Mouse (Mus musculus) frontal cortex, postnatal 14 days (tissue): Measurements from ENCODE around the gene Nagk.
A peak's percentile ranks its signal among the peaks of the same experiment; 100 is the strongest.
"Not testable (repeated sequence)": the region's sequence is repeated elsewhere in the genome, so short reads cannot be mapped to it uniquely, and the experiment has no call there.

Experiments used
- DNase-seq, 2 experiments: peaks; one replicate each; pipeline ENCODE4 v3.0.0; 2022; ENCODE audit warnings: low spot score in 2 of 2

The Nagk gene

DNA sequence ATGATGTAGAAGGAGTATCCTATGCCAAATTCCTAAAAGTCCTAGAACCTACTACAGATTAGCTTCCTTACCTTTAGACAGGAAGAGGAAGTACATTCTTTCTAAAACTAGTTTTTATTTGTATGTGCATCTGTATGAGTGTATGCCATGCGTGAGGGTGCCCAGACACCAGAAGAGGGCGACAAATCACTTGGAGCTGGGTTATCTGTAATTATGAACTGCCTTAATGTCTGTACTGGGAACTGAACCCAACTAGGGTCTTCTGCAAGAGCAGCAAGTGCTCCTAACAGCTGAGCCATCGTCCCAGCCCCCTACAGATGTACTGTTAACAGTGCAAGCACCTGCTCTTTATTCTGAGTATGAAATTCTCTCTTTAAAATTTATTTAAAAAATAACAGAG, 21.0 kb downstream of the Nagk start:
- no peak for DNase-seq

DNA sequence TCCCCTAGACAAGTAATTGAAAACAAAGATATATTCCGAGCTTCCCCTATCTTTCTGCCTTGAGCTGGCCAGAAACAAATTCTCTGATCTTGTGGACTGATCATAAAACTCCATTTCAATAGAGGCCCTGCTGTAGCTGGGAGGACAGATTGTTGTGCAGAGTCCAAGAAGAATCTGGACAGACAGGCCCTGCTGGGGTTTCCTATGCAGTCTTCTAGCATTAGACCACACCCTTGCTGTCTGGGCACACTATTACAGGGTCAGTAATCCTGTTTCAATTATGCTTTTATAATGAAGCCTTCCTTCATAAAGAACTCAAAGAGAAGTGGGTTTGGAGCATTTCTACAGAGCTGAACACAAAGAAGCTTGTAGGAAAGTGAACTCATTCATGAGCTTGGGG, 24.2 kb downstream of the Nagk start:
- no peak for DNase-seq

DNA sequence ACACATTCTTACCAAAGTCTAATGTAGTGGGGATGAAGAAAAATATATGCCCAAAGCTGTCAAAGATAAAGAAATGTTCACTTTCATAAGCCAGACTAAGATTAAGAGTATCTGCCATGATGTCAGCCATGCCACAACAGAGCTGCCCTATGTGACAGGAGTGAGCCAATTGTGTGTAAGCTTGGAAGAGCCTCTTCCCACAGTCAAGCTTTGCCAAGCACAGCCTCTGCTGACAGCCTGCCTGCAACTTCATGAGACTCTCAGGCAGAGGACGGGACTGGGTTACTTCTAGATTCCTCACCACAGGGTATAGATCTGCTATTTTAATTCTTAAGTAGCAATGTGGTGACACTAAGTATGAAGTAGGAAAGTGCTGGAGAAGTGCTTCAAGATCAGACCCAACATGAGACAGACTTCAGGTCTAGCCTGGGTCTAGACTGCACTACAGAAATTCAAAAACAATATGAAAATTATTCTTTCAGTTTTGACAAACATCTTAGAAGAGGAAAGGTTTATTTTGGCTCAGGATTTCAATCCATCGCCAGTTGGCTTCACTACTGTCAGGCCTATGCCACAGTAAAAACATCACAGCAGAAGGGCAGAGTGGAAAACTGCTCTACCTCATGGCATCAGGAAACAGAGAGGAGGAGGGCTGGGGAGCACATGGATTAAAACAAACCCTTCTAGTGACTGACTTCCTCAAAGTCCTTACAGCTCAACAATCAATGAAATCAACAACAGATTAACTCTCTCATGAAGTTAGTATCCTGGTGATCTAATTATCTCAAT, 26.1 kb downstream of the Nagk start:
- no peak for DNase-seq

DNA sequence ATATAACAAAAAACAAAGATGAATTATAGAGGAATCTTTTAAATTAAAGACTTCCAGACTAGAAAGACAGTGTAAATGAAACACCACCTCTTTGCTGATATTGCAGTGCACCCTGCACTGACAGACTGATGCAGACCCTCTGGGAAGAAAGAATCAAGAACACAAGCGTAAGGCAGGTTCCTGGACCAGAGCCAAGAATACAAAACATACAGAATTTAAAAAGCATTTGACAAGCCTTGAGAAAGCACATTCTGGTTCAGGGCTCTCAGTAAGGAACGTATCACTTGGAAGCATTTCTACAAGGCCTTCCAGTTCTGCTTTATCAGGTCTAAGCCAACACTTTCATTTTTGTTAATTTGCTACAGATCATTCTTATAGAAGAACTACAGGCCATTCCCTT, 27.1 kb downstream of the Nagk start:
- DNase-seq = no peak

DNA sequence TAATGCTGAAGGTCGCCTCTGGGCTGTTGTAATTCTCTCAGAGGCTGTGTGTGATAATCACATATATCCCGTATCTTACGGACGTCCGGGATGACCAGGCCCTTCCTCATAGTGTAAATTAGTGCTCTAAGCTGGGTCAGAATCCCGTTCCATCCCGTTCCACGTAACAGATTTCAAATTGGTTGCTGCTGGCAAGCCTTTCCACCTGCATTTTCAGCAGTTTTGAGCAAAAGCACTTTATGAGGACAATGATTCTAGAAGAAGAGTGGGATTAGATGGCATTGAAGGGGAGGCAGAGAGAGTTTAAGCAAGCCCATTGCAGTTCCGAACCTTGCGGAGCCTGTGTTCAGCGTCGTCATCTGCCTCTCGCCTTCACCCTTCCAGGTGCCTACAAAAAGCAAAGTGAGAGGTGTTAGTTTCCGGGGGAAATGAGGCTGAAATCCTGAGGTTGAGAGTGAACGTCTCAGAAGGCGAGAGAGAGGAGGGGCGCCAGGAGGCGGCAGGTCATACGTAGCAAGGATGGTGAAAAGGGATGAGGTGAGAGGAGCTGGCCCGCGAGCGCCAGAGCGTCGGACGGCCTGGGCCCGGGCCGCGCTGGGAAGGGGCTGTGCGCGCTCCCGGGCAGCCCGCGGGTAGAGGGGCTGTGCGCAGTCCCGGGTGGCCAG, 36.3 kb downstream of the Nagk start:
- DNase-seq = peak in 1 of 2 experiments; percentile 15

DNA sequence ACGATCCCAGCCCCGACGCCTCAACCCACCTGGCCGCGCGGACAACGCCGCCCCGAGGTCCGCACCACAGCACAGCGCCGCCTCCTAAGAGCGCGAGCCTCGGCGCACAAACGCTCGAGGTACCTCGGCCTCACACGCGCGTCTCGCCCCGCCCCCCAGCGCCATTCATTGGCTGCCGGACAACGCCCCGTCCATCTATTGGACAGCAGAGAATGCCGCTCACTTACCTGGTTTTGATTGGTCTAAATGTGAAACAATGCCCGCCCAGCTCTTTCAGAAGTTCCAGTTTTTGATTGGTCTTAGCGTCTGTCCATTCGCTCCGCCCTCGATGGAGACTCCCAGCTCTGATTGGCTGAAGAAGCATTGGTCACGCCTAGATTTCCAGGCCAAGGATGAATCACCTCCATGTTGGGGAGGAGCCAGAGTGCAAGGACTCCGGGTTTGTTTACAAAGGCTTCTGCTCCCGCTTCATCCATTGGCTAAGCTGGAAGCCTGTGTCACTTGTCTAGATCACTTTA, 36.9 kb downstream of the Nagk start, which contains the start of gene Paip2b:
Gene Paip2b, minus strand, starts transcription at position 136 of the 518 bp plus-strand sequence.
- DNase-seq = peak; percentile 99

DNA sequence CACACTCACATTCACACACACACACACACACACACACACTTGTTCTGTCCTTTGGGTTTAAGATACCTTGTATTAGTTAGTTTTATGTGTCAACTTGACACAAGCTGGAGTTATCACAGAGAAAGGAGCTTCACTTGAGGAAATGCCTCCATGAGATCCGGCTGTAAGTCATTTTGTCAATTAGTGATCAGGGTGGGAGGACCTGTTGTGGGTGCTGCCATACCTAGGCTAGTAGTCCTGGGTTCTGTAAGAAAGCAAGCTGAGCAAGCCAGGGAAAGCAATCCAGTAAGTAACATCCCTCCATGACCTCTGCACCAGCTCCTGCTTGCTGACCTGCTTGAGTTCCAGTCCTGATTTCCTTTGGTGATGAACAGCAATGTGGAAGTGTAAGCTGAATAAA, 37.6 kb downstream of the Nagk start:
- DNase-seq = not testable (repeated sequence)

DNA sequence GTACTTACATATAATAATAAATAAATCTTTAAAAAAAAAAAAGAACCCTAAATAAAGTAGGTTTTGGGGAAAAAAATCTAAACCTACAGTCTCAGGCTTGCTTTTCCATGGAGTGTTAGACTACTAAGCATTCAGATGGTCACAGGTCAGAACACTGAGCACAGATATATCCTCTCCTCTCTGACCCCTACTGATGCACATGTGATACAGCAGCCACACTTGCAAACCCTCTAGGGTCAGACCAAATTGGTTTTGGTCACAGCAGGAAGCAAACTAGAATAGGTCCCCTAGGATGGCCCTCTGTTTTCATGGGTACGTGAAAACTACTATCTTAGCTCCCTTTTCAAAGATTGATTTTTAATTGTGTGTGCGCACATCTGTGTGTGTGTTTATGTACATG, 42.0 kb downstream of the Nagk start:
- DNase-seq = no peak

DNA sequence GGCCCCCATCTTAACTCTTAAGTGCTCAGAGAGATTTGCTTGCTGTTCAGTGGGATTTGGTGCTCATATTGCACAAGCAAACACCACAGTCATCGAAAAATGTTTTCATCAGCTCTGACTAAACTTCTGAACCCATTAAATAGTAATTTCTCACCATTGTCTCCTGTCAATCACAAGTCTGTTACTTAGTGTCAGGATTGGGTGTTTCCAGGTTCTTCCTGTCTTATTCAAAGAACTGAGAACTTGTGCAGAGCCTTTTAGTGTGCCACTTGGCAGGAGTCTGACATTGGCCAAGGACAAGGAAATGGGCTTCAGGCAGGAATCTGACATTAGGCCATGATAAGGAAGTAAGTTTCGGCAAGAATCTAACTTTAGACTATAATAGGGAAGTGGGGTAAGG, 43.3 kb downstream of the Nagk start:
- DNase-seq = no peak

DNA sequence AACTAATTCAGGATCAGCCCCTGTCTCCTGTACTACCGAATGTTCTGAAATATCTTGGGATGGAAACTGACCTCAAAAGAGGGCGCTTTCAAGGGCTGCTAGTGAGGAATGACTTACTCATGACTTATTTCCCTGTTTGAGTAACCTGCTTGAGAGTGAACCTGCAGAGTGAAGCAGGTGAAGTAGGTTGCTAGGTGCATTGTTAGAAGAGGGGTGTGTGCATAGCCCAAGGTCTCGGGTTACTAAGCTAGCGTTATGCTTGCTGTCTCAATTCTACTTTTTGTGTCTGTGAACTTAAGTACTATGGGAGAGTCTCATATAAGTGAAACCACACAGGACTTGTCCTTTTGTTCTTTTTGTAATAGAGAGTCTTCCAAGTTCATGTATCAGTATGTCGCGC, 45.3 kb downstream of the Nagk start:
- no peak for DNase-seq

DNA sequence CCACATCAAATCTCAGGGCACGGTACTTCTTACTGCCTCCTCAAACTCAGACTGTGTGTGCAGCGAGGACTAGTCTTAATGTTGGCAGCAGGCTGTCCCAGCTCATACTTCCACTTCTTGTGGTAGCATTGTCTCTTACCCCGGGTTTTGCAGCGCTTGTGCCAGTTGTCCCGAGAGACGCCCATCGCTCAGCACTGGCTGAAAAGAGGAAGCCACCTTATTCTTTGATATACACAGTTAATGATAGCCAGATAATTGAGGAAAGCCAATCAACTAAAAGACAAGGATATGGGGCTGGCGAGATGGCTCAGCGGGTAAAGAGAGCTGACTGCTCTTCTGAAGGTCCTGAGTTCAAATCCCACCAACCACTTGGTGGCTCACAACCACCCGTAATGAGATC, 50.1 kb downstream of the Nagk start:
- no peak for DNase-seq

DNA sequence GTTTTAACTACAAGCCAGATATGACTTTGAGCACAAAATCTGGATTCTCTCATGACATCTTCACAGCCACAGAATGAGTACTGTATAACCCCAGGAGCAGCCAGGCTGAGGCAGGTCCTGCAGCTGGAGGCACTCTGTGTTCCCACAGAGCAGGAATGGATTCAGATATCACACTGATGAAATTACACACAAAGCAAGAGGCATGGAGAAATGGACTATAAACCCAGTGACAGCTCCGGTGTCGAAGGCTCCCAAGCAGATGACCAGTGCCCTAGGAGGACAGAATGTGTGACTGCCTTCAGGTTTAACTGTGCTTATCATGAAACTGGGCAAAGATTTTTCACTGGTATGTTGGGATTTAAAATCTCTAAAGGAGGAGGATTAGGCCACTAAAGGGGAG, 51.4 kb downstream of the Nagk start:
- no peak for DNase-seq

DNA sequence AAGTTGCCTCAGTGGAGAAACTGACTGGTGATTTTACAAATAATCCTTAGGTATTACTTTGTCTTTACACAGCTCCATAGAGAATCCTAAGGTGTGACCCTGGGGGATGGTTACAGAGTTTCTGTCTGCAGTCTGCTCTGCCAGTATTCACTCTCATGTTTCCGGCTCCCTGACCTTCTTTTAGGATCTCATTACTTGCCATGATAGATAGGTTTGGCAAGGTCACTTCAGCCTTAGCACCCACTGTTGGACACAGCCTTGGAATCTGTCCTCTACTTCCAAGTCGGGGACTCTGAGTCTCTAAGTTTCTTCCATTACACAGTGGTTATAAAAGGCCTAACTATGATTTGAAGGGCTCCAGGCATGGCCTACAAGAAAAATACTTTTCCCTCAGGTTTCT, 54.7 kb downstream of the Nagk start:
- no peak for DNase-seq
